Mouse (Mus musculus) kidney, postnatal 4 days (tissue): ENCODE measurements around the gene Ndn.

Experiments
- DNase-seq, 2 experiments: peaks; one replicate each; pipeline ENCODE4 v3.0.0; 2021; ENCODE audit warnings: mixed read lengths in 2 of 2

The Ndn gene

GRCm38 (mm10) chr7:62346269-62346668, at the start of gene Ndn:
Ndn (plus strand) TSS chr7:62346569.
- no peak for DNase-seq

GRCm38 (mm10) chr7:62302451-62302850, 43.9 kb upstream of the Ndn start:
- no peak for DNase-seq

GRCm38 (mm10) chr7:62306896-62307614, 39.3 kb upstream of the Ndn start:
- DNase-seq, result no peak

- no peak for DNase-seq
These were observed 29.6 kb upstream of the Ndn start for GRCm38 (mm10) chr7:62316793-62317192.

GRCm38 (mm10) chr7:62345411-62345810, 958 bp upstream of the Ndn start:
- DNase-seq, result no peak

GRCm38 (mm10) chr7:62348106-62348803, 1.9 kb downstream of the Ndn start:
- DNase-seq, result peak; percentile 85 to 89

GRCm38 (mm10) chr7:62348804-62349190, 2.4 kb downstream of the Ndn start:
- DNase-seq, result peak in 1 of 2 experiments; percentile 3

GRCm38 (mm10) chr7:62351266-62351665, 4.9 kb downstream of the Ndn start:
- no peak for DNase-seq

- no peak for DNase-seq
These were observed 18.8 kb downstream of the Ndn start for GRCm38 (mm10) chr7:62365039-62365636.

GRCm38 (mm10) chr7:62366730-62367129, 20.4 kb downstream of the Ndn start:
- no peak for DNase-seq

GRCm38 (mm10) chr7:62375658-62376057, 29.3 kb downstream of the Ndn start:
- no peak for DNase-seq

- peak; percentile 6 to 11 for DNase-seq
These were observed 30.3 kb downstream of the Ndn start, which contains the start of gene Magel2 for GRCm38 (mm10) chr7:62376510-62377304. Magel2 (plus strand) TSS chr7:62377010.

- peak in 1 of 2 experiments; percentile 6 for DNase-seq
These were observed 30.9 kb downstream of the Ndn start for GRCm38 (mm10) chr7:62377313-62377712.

- no peak for DNase-seq
These were observed 32.2 kb downstream of the Ndn start for GRCm38 (mm10) chr7:62378529-62378928.

- peak; percentile 34 to 39 for DNase-seq
These were observed 36.0 kb downstream of the Ndn start for GRCm38 (mm10) chr7:62382391-62382790.

GRCm38 (mm10) chr7:62388291-62388690, 41.9 kb downstream of the Ndn start:
- no peak for DNase-seq

GRCm38 (mm10) chr7:62392202-62392601, 45.8 kb downstream of the Ndn start:
- no peak for DNase-seq
